In the genomic region with DNA sequence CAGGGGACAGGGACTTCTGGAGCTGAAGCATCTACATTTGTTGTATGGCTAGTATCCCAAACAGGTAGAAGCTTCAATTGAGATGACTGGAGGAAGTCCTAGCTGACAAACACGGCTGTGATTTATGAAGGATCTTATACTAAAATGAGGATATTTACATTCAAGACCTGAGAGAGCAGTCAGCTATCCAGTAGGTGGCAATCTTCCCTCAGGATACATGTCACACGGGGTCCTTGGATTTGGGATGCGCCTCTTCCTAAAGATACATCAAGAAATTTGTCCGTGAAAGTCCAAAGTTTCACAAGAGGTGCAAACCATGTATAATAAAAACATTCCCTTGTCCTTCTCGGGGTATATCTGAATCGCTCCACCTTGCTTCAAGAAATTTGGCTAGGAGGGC, we compare ENCODE assay signal across 12 mouse cellular contexts.
DNase-seq lines count a peak whose midpoint lies in the region; ATAC-seq and TF ChIP-seq lines count a peak whose summit lies in the region.
"Had no signal": no experiment of that assay in that cellular context is flagged by ENCODE, and none has a peak within 500 bp of the region (broad histone marks: within the 10 kb centered on the region; RNA-seq: fewer than 3 reads in every experiment).

No protein-coding gene starts in this region.

- TF ChIP-seq POLR2A in lung, adult 2 months (IDR thresholded peaks at IDR 0.05; ENCODE audit: borderline replicate concordance, extremely low read depth, low read depth, low read length) = no peak

- H3K4me1 ChIP-seq in lung, postnatal 0 days (ENCODE audit: insufficient read depth, low read depth, low read length) = no peaks in the 10 kb centered on the region
- H3K4me1 ChIP-seq in lung, adult 2 months (ENCODE audit: control insufficient read depth, insufficient read depth, low read length) = no peaks in the 10 kb centered on the region
- H3K4me1 ChIP-seq: heart, embryonic 15.5 days had no signal

- no peak overlapping the region for H3K4me2 ChIP-seq in lung, postnatal 0 days (replicated peaks; ENCODE audit: low read depth, low read length)
- H3K4me2 ChIP-seq: heart, embryonic 15.5 days; liver, embryonic 11.5 days had no signal

- 30% methylated on average over 6 of the region's 6 CpGs for WGBS in lung, postnatal 0 days
- WGBS in lung, adult 2 months = 31% methylated on average over 6 of the region's 6 CpGs

- DNase-seq in gastrocnemius, adult 2 months = no peak
- no peak for DNase-seq in gastrocnemius, postnatal 14 days
- peak; percentile 20 for DNase-seq in lung, postnatal 0 days (ENCODE audit: low spot score)
- no peak for DNase-seq in lung, adult 2 months
- DNase-seq in brain, adult 2 months (ENCODE audit: low read depth, low spot score) = peak; percentile 34
- DNase-seq in retina, postnatal 1 day = peak; percentile 62
- DNase-seq in frontal cortex, postnatal 25 days (ENCODE audit: low spot score in 2 of 2) = no peak
- no peak for DNase-seq in gastrocnemius, adult 18-20 months (ENCODE audit: low spot score)
- DNase-seq: kidney, postnatal 25 days; thymus, postnatal 25 days had no signal

- TF ChIP-seq CTCF in gastrocnemius, adult 2 months (IDR thresholded peaks at IDR 0.05) = peak; percentile 12; the same call in 1 of the 2 replicates
- TF ChIP-seq CTCF in lung, postnatal 0 days (IDR thresholded peaks at IDR 0.05) = peak; percentile 39
- no peak for TF ChIP-seq CTCF in lung, adult 2 months (IDR thresholded peaks at IDR 0.05; ENCODE audit: insufficient read depth, low read length)

- no peak for ATAC-seq in lung, postnatal 0 days

- no peak overlapping the region for H3K27ac ChIP-seq in gastrocnemius, adult 2 months
- H3K27ac ChIP-seq in lung, postnatal 0 days (ENCODE audit: low read length) = no peak overlapping the region
- H3K27ac ChIP-seq: heart, embryonic 15.5 days had no signal

- H3K36me3 ChIP-seq in lung, postnatal 0 days (ENCODE audit: insufficient read depth, low read length) = no peaks in the 10 kb centered on the region
- H3K36me3 ChIP-seq: heart, embryonic 15.5 days had no signal

- no peaks in the 10 kb centered on the region for H3K27me3 ChIP-seq in lung, postnatal 0 days (replicated peaks; ENCODE audit: insufficient read depth, low read length)
- H3K27me3 ChIP-seq: heart, embryonic 15.5 days had no signal

- H3K9ac ChIP-seq in lung, postnatal 0 days (replicated peaks; ENCODE audit: low read depth) = no peak overlapping the region
- H3K9ac ChIP-seq: heart, embryonic 15.5 days had no signal

- TF ChIP-seq EP300 in lung, postnatal 0 days (IDR thresholded peaks at IDR 0.05) = no peak

- H3K9me3 ChIP-seq in lung, postnatal 0 days (ENCODE audit: low read length) = no peaks in the 10 kb centered on the region
- H3K9me3 ChIP-seq: heart, embryonic 15.5 days had no signal

- H3K4me3 ChIP-seq in gastrocnemius, adult 2 months = no peak overlapping the region
- no peak overlapping the region for H3K4me3 ChIP-seq in lung, postnatal 0 days (ENCODE audit: low read depth, low read length)
- H3K4me3 ChIP-seq in lung, adult 2 months (replicated peaks; ENCODE audit: extremely low read depth, low read depth, low read length) = no peak overlapping the region
- H3K4me3 ChIP-seq: heart, embryonic 15.5 days had no signal

- intact Hi-C loops in gastrocnemius, adult 2 months (cut with DNase I) = no loop called here
- intact Hi-C loops in gastrocnemius, postnatal 14 days (cut with DNase I; ENCODE audit: low total_unique reads) = no loop called here

Comparison
In these comparisons a context has a peak if more than half of its experiments do, and no peak if none do; other contexts are left out.
1. DNase-seq: peak in lung, postnatal 0 days (single experiment), brain, adult 2 months (single experiment) and retina, postnatal 1 day (single experiment); none in gastrocnemius, adult 2 months (single experiment), gastrocnemius, postnatal 14 days (single experiment), lung, adult 2 months (single experiment), frontal cortex, postnatal 25 days (0 of 2) and gastrocnemius, adult 18-20 months (single experiment).